In the genomic region with DNA sequence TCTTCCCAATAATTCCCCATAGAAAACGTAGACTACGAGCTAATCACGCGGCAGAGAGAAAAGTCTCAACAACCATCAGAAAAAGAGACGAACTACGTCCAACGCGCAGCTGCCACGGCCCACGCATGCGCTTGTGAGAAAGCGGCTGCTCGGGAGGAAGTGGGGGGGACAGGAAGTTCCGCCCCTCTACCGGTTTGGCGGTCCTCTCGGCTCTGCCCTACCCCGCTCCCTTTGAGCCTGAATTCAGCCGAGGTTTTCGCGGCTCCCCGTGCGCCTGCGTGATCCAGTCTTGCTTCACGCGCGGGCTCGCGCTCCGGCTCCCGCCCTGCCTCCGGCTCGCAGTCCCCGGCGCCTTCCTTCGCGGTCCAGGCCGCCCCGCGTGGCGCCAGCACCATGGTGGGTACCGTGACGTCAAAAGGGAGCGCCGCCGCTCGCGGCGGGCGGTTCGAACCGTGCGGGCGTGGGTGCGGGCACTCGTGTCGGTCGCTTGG, we compare ENCODE assay signal across 8 mouse cellular contexts. TPM values are rescaled to one million over a fixed set of nuclear protein-coding genes. Genes with fewer than 3 reads are reported as not detected.
DNase-seq lines count a peak whose midpoint lies in the region; ATAC-seq and TF ChIP-seq lines count a peak whose summit lies in the region.

A gene (plus strand): TSS at position 173 of the 491 bp plus-strand sequence.

- H3K36me3 ChIP-seq in forebrain, embryonic 16.5 days (ENCODE audit: control insufficient read depth, insufficient read depth): peaks cover 6% of the 10 kb centered on the region
- H3K36me3 ChIP-seq in lung, embryonic 14.5 days (ENCODE audit: insufficient read depth): peaks cover 23% of the 10 kb centered on the region
- H3K36me3 ChIP-seq in thymus, adult 2 months (ENCODE audit: control insufficient read depth, insufficient read depth, low read length): peaks cover 13% of the 10 kb centered on the region

- peak within 1 kb of the TSS; percentile 98 for H3K27ac ChIP-seq in forebrain, embryonic 16.5 days (ENCODE audit: low read length)
- H3K27ac ChIP-seq in layer of hippocampus, adult 2 months: peak within 1 kb of the TSS; percentile 95
- peak within 1 kb of the TSS; percentile 99 for H3K27ac ChIP-seq in lung, embryonic 14.5 days (ENCODE audit: low read depth)
- peak within 1 kb of the TSS; percentile 96 for H3K27ac ChIP-seq in olfactory bulb, adult 2 months (ENCODE audit: insufficient read depth, low read depth, low read length)
- peak within 1 kb of the TSS; percentile 62 for H3K27ac ChIP-seq in thymus, adult 2 months (ENCODE audit: control insufficient read depth, insufficient read depth, low read length)

- no peaks in the 10 kb centered on the region for H3K9me3 ChIP-seq in forebrain, embryonic 16.5 days (ENCODE audit: control insufficient read depth, low read length)
- H3K9me3 ChIP-seq in lung, embryonic 14.5 days (ENCODE audit: low read depth, low read length): no peaks in the 10 kb centered on the region

- 0 out of 2 replicates have a peak, but pooled peaks have one; percentile 49 for TF ChIP-seq CTCF in layer of hippocampus, adult 2 months (conservative IDR thresholded peaks at IDR 0.05)
- TF ChIP-seq CTCF in lung, embryonic 14.5 days (IDR thresholded peaks at IDR 0.05; ENCODE audit: low read depth): no peak
- no peak for TF ChIP-seq CTCF in olfactory bulb, adult 2 months (IDR thresholded peaks at IDR 0.05; ENCODE audit: insufficient read depth, low read depth, low read length)
- peak; percentile 54; the same call in 1 of the 2 replicates for TF ChIP-seq CTCF in thymus, adult 2 months (IDR thresholded peaks at IDR 0.05; ENCODE audit: borderline replicate concordance, control insufficient read depth, extremely low read depth, insufficient read depth, low read length, poor library complexity)

- intact Hi-C loops in heart, postnatal 36 days (cut with DNase I): loop anchor here (1.0 to 10.0 kb wide), 3 partner anchors 19 to 47 kb away; a partner anchor contains a TSS

- H3K27me3 ChIP-seq in forebrain, embryonic 16.5 days (replicated peaks; ENCODE audit: control insufficient read depth, insufficient read depth, low read length): no peaks in the 10 kb centered on the region
- no peaks in the 10 kb centered on the region for H3K27me3 ChIP-seq in lung, embryonic 14.5 days (ENCODE audit: insufficient read depth, low read length)
- no peaks in the 10 kb centered on the region for H3K27me3 ChIP-seq in thymus, adult 2 months (ENCODE audit: control insufficient read depth, insufficient read depth, low read length)

- peak within 1 kb of the TSS; percentile 89 for H3K4me3 ChIP-seq in forebrain, embryonic 16.5 days (replicated peaks; ENCODE audit: low read length)
- peak within 1 kb of the TSS; percentile 74 for H3K4me3 ChIP-seq in layer of hippocampus, adult 2 months
- H3K4me3 ChIP-seq in lung, embryonic 14.5 days (ENCODE audit: low read depth, low read length): peak within 1 kb of the TSS; percentile 96
- peak within 1 kb of the TSS; percentile 82 for H3K4me3 ChIP-seq in olfactory bulb, adult 2 months (ENCODE audit: insufficient read depth, low read depth, low read length)
- H3K4me3 ChIP-seq in thymus, adult 2 months (ENCODE audit: control insufficient read depth, insufficient read depth, low read length): peak within 1 kb of the TSS; percentile 69

- peaks cover 17% of the 10 kb centered on the region for H3K4me1 ChIP-seq in forebrain, embryonic 16.5 days (replicated peaks; ENCODE audit: control insufficient read depth, insufficient read depth, low read length)
- H3K4me1 ChIP-seq in lung, embryonic 14.5 days (ENCODE audit: insufficient read depth): no peaks in the 10 kb centered on the region
- H3K4me1 ChIP-seq in olfactory bulb, adult 2 months (ENCODE audit: control insufficient read depth, insufficient read depth, low read length): no peaks in the 10 kb centered on the region
- H3K4me1 ChIP-seq in thymus, adult 2 months (replicated peaks; ENCODE audit: control insufficient read depth, insufficient read depth, low read length): peaks cover 5% of the 10 kb centered on the region

- ATAC-seq in forebrain, embryonic 16.5 days: peak; percentile 98
- peak; percentile 94 for ATAC-seq in lung, embryonic 14.5 days (ENCODE audit: insufficient read depth)

- peak; percentile 74 for TF ChIP-seq POLR2A in olfactory bulb, adult 2 months (IDR thresholded peaks at IDR 0.05; ENCODE audit: insufficient read depth, low read depth, low read length)
- peak; percentile 61 for TF ChIP-seq POLR2A in thymus, adult 2 months (IDR thresholded peaks at IDR 0.05; ENCODE audit: control insufficient read depth, extremely low read depth, insufficient read depth, low read length, poor library complexity)

- H3K4me2 ChIP-seq in forebrain, embryonic 16.5 days (ENCODE audit: low read length): peak within 1 kb of the TSS; percentile 93
- H3K4me2 ChIP-seq in lung, embryonic 14.5 days: peak within 1 kb of the TSS; percentile 91

- DNase-seq in ES-CJ7 (ENCODE audit: low read depth, low spot score): peak; percentile 95
- peak; percentile 92 for DNase-seq in cerebellum, adult 11-12 months
- peak; percentile 90 to 97 for DNase-seq in heart, postnatal 36 days
- DNase-seq in layer of hippocampus, adult 2 months (ENCODE audit: low spot score in 2 of 2): peak; percentile 89 to 94
- peak; percentile 96 for DNase-seq in lung, embryonic 14.5 days
- DNase-seq in thymus, adult 2 months: peak; percentile 91

- peak within 1 kb of the TSS; percentile 96 for H3K9ac ChIP-seq in forebrain, embryonic 16.5 days (replicated peaks; ENCODE audit: low read depth, low read length)
- peak within 1 kb of the TSS; percentile 94 for H3K9ac ChIP-seq in lung, embryonic 14.5 days

- 0% methylated on average over 55 of the region's 58 CpGs for WGBS in forebrain, embryonic 16.5 days
- WGBS in lung, embryonic 14.5 days: 1% methylated on average over 58 of the region's 58 CpGs
- WGBS in olfactory bulb, adult 2 months: under 1% methylated on average over 58 of the region's 58 CpGs
- WGBS in thymus, adult 2 months: 1% methylated on average over 58 of the region's 58 CpGs

RNA-seq across cellular contexts. Expression of the gene that starts here (rescaled TPM):
- polyA plus RNA-seq in forebrain, embryonic 16.5 days (2015; fragmentation: Nextera tagmentation; extraction: Ambion mirVana): 119 and 121 TPM in 2 replicates
- total RNA-seq in heart, postnatal 36 days (2021): 10 to 100 TPM; 16.0 to 17.4 TPM
- total RNA-seq in layer of hippocampus, adult 2 months (2021): 10 to 100 TPM; 15.9 to 21.8 TPM
- polyA plus RNA-seq in lung, embryonic 14.5 days (2014; fragmentation: Nextera tagmentation; extraction: Ambion mirVana): 241 and 265 TPM in 2 replicates
- not detected in 2 replicates for polyA plus RNA-seq in olfactory bulb, adult 2 months (2012; ENCODE audit: insufficient read depth, insufficient read length, low replicate concordance, missing spikeins)
- 207 and 265 TPM in 2 replicates for polyA plus RNA-seq in thymus, adult 2 months (2012; rRNA removed)

Comparison
In these comparisons a context has a peak if more than half of its experiments do, and no peak if none do; other contexts are left out.
1. Peak in every context shown above with its lines: DNase-seq, ATAC-seq, H3K4me3 ChIP-seq and H3K27ac ChIP-seq.
2. CTCF ChIP-seq: peak in layer of hippocampus, adult 2 months (single experiment) and thymus, adult 2 months (single experiment); none in lung, embryonic 14.5 days (single experiment) and olfactory bulb, adult 2 months (single experiment).